Mouse (Mus musculus): Measurements from ENCODE around the gene Samd4b.

DNA sequence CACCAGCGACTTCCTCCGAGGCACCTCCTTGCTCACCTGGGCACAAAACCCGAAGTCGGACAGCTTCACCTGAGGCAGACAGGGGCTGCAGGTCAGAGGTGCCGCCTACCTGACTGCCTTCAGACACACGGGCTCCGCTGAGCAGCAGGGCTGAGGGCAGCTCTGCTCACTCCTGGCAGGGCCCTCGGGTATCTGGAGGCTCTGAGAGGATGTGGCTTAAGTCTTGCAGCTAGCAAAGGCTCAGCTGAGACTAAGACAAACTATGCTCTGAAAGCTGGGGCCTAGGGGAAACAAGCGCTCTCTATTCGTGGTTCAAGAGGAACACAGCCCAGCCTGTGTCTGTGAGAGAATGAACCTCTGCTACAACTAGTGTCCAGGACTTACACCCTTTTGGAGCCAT, 37.1 kb downstream of the Samd4b start:
- TF ChIP-seq EP300 (IDR thresholded peaks at IDR 0.05; ENCODE audit: low read depth) (no peak), CTCF (IDR thresholded peaks at IDR 0.05; ENCODE audit: low read depth) (no peak)

Measured in heart, postnatal 0 days (tissue).